Comparison of ENCODE assay signal across 11 mouse cellular contexts in the genomic region with DNA sequence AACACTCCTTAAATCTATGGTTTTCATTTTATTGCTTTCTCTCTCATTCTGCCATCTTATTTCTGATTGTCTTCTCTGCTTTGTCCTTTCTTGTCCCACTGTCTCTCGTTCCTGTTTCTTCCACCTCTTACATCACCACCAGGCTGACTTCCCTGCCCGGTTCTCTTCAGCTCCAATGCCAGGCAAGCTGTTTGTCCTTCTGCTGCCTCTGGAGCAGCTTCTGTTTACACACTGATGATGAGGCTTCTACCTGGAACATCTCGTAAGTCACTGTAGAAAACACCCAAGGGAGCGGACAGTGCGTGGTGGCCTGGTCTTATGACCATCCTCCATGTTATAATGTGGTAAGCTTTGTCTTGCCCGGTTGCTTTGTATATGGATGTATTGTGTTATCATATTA.
"Had no signal": no experiment of that assay in that cellular context is flagged by ENCODE, and none has a peak within 500 bp of the region (broad histone marks: within the 10 kb centered on the region; RNA-seq: fewer than 3 reads in every experiment).

No protein-coding gene starts in this region.

- H3K9ac ChIP-seq: limb, embryonic 13.5 days; liver, embryonic 14.5 days; midbrain, embryonic 12.5 days; neural tube, embryonic 15.5 days had no signal

- H3K9me3 ChIP-seq: limb, embryonic 13.5 days; midbrain, embryonic 12.5 days; neural tube, embryonic 15.5 days had no signal

- H3K27ac ChIP-seq: limb, embryonic 13.5 days; liver, embryonic 14.5 days; midbrain, embryonic 12.5 days; neural tube, embryonic 15.5 days; stomach, postnatal 0 days had no signal

- H3K27me3 ChIP-seq: limb, embryonic 13.5 days; midbrain, embryonic 12.5 days; neural tube, embryonic 15.5 days had no signal

- H3K4me3 ChIP-seq: limb, embryonic 13.5 days; midbrain, embryonic 12.5 days; myocyte; neural tube, embryonic 15.5 days had no signal

- H3K4me1 ChIP-seq: midbrain, embryonic 12.5 days had no signal

- DNase-seq: kidney, postnatal 25 days; layer of hippocampus, adult 9-11 months; lung, adult 18-20 months; thymus, adult 18-20 months; thymus, postnatal 14 days had no signal

- H3K4me2 ChIP-seq: limb, embryonic 13.5 days; midbrain, embryonic 12.5 days; neural tube, embryonic 15.5 days had no signal
